Mouse (Mus musculus) intestine, embryonic 14.5 days (tissue): Measurements from ENCODE around the gene Ifih1. TPM values are rescaled to one million over a fixed set of nuclear protein-coding genes. Genes with fewer than 3 reads are reported as not detected.

Experiments used
- ATAC-seq: fragments of 200-750 bp; cut with Nextera tagmentation; replicated peaks from 2 replicates; pipeline ENCODE4 v1.8.0; 2017; ENCODE audit warnings: low read depth, moderate number of reproducible peaks, moderate TSS enrichment, moderate library complexity; ENCODE audit not compliant: low FRiP score, low TSS enrichment
- DNase-seq: peaks from one replicate; pipeline ENCODE4 v3.0.0-alpha.2; 2018; ENCODE audit warnings: low spot score
- H3K27ac ChIP-seq: fragments of 300-500 bp; sonication (generic); 2 replicates; pipeline ENCODE4 v1.5.1; 2014; ENCODE audit warnings: low read depth, mild to moderate bottlenecking, control low read depth
- H3K27me3 ChIP-seq: fragments of 300-500 bp; sonication (generic); replicated peaks from 2 replicates; pipeline ENCODE4 v1.6.1; 2014; ENCODE audit warnings: low read length, control low read depth; ENCODE audit not compliant: control insufficient read depth, insufficient read depth
- H3K36me3 ChIP-seq: fragments of 300-500 bp; sonication (generic); 2 replicates; pipeline ENCODE4 v1.6.1; 2014; ENCODE audit warnings: low read length, control low read depth; ENCODE audit not compliant: control insufficient read depth, insufficient read depth
- H3K4me1 ChIP-seq: fragments of 300-500 bp; sonication (generic); replicated peaks from 2 replicates; pipeline ENCODE4 v1.6.1; 2014; ENCODE audit warnings: low read length, control low read depth, mixed read lengths; ENCODE audit not compliant: control insufficient read depth, insufficient read depth
- H3K4me2 ChIP-seq: fragments of 300-500 bp; sonication (generic); 2 replicates; pipeline ENCODE4 v1.6.1; 2014; ENCODE audit warnings: low read length
- H3K4me3 ChIP-seq: fragments of 300-500 bp; sonication (generic); 2 replicates; pipeline ENCODE4 v1.5.1; 2014; ENCODE audit warnings: low read depth, low read length, control low read depth, mixed read lengths
- H3K9ac ChIP-seq: fragments of 300-500 bp; sonication (generic); 2 replicates; pipeline ENCODE4 v1.6.1; 2014; ENCODE audit warnings: mild to moderate bottlenecking, low read length
- H3K9me3 ChIP-seq: fragments of 300-500 bp; sonication (generic); 2 replicates; pipeline ENCODE4 v1.6.1; 2016; ENCODE audit warnings: low read length, control low read depth; ENCODE audit not compliant: control insufficient read depth
- WGBS: fragments of 180-500 bp; shearing (Covaris S2); extraction: QIAGEN DNeasy Blood & Tissue Kit; methylation state at CpG from one replicate; pipeline ENCODE4 v1.1.7; 2014; 5-methylcytosine and 5-hydroxymethylcytosine counted together
- polyA plus RNA-seq: library from polyadenylated mRNA; unstranded; fragments of >200 nt; fragmentation: Nextera tagmentation; extraction: Ambion mirVana; gene quantifications from 2 replicates; pipeline ENCODE4 v1.2.1, GENCODE M21; 2014

Gene Ifih1
- polyA plus RNA-seq, 1 experiment from 2014 or later: 5.5 TPM

DNA sequence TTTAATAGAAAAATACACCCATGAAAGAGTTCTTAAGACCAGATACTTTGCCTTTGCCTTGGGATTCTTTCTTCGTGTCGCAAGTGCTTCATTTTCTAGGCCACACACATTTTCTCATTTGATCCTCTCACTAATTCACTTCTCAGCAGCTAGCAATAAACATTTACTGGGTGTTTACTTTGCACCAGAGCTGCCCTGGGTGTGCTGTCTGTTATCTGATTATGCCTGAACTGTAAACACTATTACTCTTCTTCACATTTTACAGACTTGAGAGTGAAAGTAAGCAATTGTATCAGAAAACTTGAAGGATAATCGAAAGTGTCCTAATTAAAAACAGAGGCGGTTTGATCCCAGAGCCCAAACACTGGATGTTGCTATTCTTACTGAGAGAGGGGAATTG is 56.7 kb downstream of the Ifih1 start:
- 19% methylated on average over 4 of the region's 4 CpGs for whole genome bisulfite sequencing
- DNase-seq (no peak), ATAC-seq (no peak)
- no peak overlapping the region for H3K9ac ChIP-seq
- H3K9me3 ChIP-seq: no peaks in the 10 kb centered on the region
- H3K4me3 ChIP-seq: no peak overlapping the region
- no peak overlapping the region for H3K4me2 ChIP-seq
- H3K27ac ChIP-seq: no peak overlapping the region
- no peaks in the 10 kb centered on the region for H3K27me3 ChIP-seq
- H3K4me1 ChIP-seq: peaks cover 10% of the 10 kb centered on the region
- no peaks in the 10 kb centered on the region for H3K36me3 ChIP-seq

DNA sequence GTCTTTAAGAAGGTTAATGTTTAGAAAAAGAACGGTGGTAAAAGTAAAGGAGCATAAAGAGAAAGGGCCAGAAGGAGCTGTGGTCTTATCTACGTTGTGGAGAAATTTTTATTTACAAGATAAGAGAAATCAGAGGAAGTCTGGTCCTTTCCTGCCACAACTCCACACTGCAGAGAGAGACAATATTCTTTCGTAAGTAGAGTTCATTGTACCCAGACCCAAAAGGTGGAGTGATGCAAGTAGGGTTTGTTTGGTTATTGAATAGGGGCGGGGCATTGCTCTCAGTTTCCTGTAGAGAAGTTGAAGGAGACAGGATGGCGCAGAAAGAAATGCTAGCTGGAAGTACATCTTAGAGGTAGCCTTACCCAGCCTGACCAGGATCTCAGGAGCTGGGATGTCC is 60.3 kb downstream of the Ifih1 start:
- ATAC-seq (no peak), DNase-seq (no peak)
- WGBS: 74% methylated on average over 5 of the region's 5 CpGs

GRCm38 (mm10) chr2:62574962-62575361 is 71.1 kb downstream of the Ifih1 start:
- H3K36me3 ChIP-seq: no peaks in the 10 kb centered on the region
- no peaks in the 10 kb centered on the region for H3K27me3 ChIP-seq
- no peaks in the 10 kb centered on the region for H3K9me3 ChIP-seq
- ATAC-seq (no peak), DNase-seq (no peak)
- H3K4me1 ChIP-seq: no peaks in the 10 kb centered on the region
- WGBS: 85% methylated on average over 3 of the region's 3 CpGs
- H3K27ac ChIP-seq: no peak overlapping the region
- no peak overlapping the region for H3K4me2 ChIP-seq
- H3K9ac ChIP-seq: no peak overlapping the region
- H3K4me3 ChIP-seq: no peak overlapping the region

More for the DNA sequence above, 60.3 kb downstream of the Ifih1 start:
- H3K36me3 ChIP-seq: no peaks in the 10 kb centered on the region
- H3K4me2 ChIP-seq: no peak overlapping the region
- no peaks in the 10 kb centered on the region for H3K9me3 ChIP-seq
- H3K4me1 ChIP-seq: peaks cover 10% of the 10 kb centered on the region
- no peaks in the 10 kb centered on the region for H3K27me3 ChIP-seq
- no peak overlapping the region for H3K27ac ChIP-seq
- H3K9ac ChIP-seq: no peak overlapping the region
- no peak overlapping the region for H3K4me3 ChIP-seq

- ATAC-seq: no peak
- Histone ChIP-seq H3K4me3 (0 out of 2 replicates have a peak overlapping the region, but pooled peaks have one; percentile 29), H3K4me1 (no peaks in the 10 kb centered on the region), H3K4me2 (peak overlapping the region; percentile 41; the same call in 1 of the 2 replicates), H3K27me3 (no peaks in the 10 kb centered on the region), H3K36me3 (no peaks in the 10 kb centered on the region), H3K9ac (no peak overlapping the region), H3K9me3 (no peaks in the 10 kb centered on the region), H3K27ac (peak overlapping the region; percentile 79; the same call in 1 of the 2 replicates)
- no peak for DNase-seq
- WGBS: 60% methylated on average over 7 of the region's 7 CpGs
Observed at GRCm38 (mm10) chr2:62574250-62574649, 71.8 kb downstream of the Ifih1 start.

- no peaks in the 10 kb centered on the region for H3K36me3 ChIP-seq
- peak within 1 kb of the TSS; percentile 79 for H3K27ac ChIP-seq
- H3K4me2 ChIP-seq: peak within 1 kb of the TSS; percentile 41
- H3K27me3 ChIP-seq: no peaks in the 10 kb centered on the region
- no peak for DNase-seq
- H3K4me3 ChIP-seq: peak within 1 kb of the TSS; percentile 29
- 60% methylated on average over 12 of the region's 12 CpGs for WGBS
- no peak for ATAC-seq
- H3K4me1 ChIP-seq: no peaks in the 10 kb centered on the region
- no peaks in the 10 kb centered on the region for H3K9me3 ChIP-seq
- peak within 1 kb of the TSS; percentile 3 for H3K9ac ChIP-seq
Observed at GRCm38 (mm10) chr2:62573753-62574159, 72.3 kb downstream of the Ifih1 start, which contains the start of gene Fap. TSS of gene Fap (minus strand) at chr2:62574075.

GRCm38 (mm10) chr2:62573099-62573752 is 72.8 kb downstream of the Ifih1 start:
- peak overlapping the region; percentile 41 for H3K4me2 ChIP-seq
- H3K4me3 ChIP-seq: peak overlapping the region; percentile 29
- H3K27ac ChIP-seq: peak overlapping the region; percentile 79
- H3K9me3 ChIP-seq: no peaks in the 10 kb centered on the region
- H3K27me3 ChIP-seq: no peaks in the 10 kb centered on the region
- DNase-seq (no peak), ATAC-seq (no peak)
- WGBS: 71% methylated on average over 10 of the region's 10 CpGs
- no peaks in the 10 kb centered on the region for H3K36me3 ChIP-seq
- no peaks in the 10 kb centered on the region for H3K4me1 ChIP-seq
- peak overlapping the region; percentile 3 for H3K9ac ChIP-seq

GRCm38 (mm10) chr2:62564687-62565086 is 81.4 kb downstream of the Ifih1 start:
- H3K27me3 ChIP-seq: no peaks in the 10 kb centered on the region
- H3K4me1 ChIP-seq: 0 out of 2 replicates have a peak, but pooled peaks cover 3% of the 10 kb centered on the region
- no peak overlapping the region for H3K4me3 ChIP-seq
- WGBS: 85% methylated on average over 1 of the region's 1 CpGs
- no peaks in the 10 kb centered on the region for H3K9me3 ChIP-seq
- H3K36me3 ChIP-seq: no peaks in the 10 kb centered on the region
- ATAC-seq (no peak), DNase-seq (no peak)
- H3K9ac ChIP-seq: no peak overlapping the region
- H3K4me2 ChIP-seq: no peak overlapping the region
- H3K27ac ChIP-seq: no peak overlapping the region

GRCm38 (mm10) chr2:62562661-62563485 is 83.2 kb downstream of the Ifih1 start:
- Histone ChIP-seq H3K9ac (no peak overlapping the region), H3K36me3 (no peaks in the 10 kb centered on the region), H3K27ac (no peak overlapping the region), H3K4me2 (no peak overlapping the region), H3K4me1 (0 out of 2 replicates have a peak, but pooled peaks cover 3% of the 10 kb centered on the region), H3K4me3 (no peak overlapping the region), H3K27me3 (no peaks in the 10 kb centered on the region), H3K9me3 (no peaks in the 10 kb centered on the region)
- ATAC-seq (0 out of 2 replicates have a peak, but pooled peaks have one; percentile 27), DNase-seq (no peak)
- 66% methylated on average over 5 of the region's 5 CpGs for WGBS
